Mouse (Mus musculus): ENCODE measurements around the gene Olfr992. TPM values are rescaled to one million over a fixed set of nuclear protein-coding genes. Genes with fewer than 3 reads are reported as not detected.
"Not testable (repeated sequence)": the region's sequence is repeated elsewhere in the genome, so short reads cannot be mapped to it uniquely, and the experiment has no call there.

Gene Olfr992
- total RNA-seq (2021): not detected
- long read RNA-seq, experiment 1: 0 reads
- long read RNA-seq, experiment 2: 0 reads

- H3K4me3 ChIP-seq: no peak within 1 kb of the TSS
- no peak within 1 kb of the TSS for H3K27ac ChIP-seq
- DNase-seq (ENCODE audit: extremely low spot score in 1 of 2, low spot score in 2 of 2): no peak
- TF ChIP-seq CTCF (IDR thresholded peaks at IDR 0.05): no peak
- intact Hi-C loops (cut with DNase I): no loop called here
Observed at GRCm38 (mm10) chr2:85409369-85409768, at the start of gene Olfr992. Gene Olfr992 (minus strand): TSS chr2:85409469.

DNA sequence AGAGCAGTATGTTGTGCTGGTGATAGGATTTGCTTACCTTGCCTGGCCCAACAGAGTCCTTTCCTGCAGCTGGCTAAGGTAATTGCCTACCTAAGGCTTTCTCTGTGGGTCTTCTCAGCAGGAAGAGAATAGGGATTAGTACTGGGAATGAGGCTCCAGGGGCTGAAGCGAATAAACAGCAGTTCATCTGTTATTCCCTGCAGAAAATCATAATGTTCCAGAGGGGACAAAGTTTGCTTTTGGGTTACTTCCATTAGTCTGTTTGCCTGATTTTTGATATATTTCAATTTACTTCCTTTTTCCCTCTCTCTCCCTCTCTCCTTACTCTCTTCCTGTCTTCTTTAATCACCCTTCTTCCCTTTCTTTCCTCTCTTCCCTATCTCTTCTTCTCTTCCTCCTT lies 34.3 kb upstream of the Olfr992 start, which contains the start of gene Olfr995:
TSS of gene Olfr995 (minus strand) at position 101 of the 400 bp plus-strand sequence.
- no peak for TF ChIP-seq CTCF (IDR thresholded peaks at IDR 0.05)
- no peak within 1 kb of the TSS for H3K27ac ChIP-seq
- intact Hi-C loops (cut with DNase I): no loop called here
- H3K4me3 ChIP-seq: no peak within 1 kb of the TSS
- no peak for DNase-seq (ENCODE audit: extremely low spot score in 1 of 2, low spot score in 2 of 2)

- DNase-seq (ENCODE audit: extremely low spot score in 1 of 2, low spot score in 2 of 2): no peak
- H3K4me3 ChIP-seq: no peak overlapping the region
- H3K27ac ChIP-seq: no peak overlapping the region
- TF ChIP-seq CTCF (IDR thresholded peaks at IDR 0.05): no peak
- intact Hi-C loops (cut with DNase I): no loop called here
Observed at GRCm38 (mm10) chr2:85442546-85442945, 33.3 kb upstream of the Olfr992 start.

- Histone ChIP-seq H3K27ac (no peak within 1 kb of the TSS), H3K4me3 (no peak within 1 kb of the TSS)
- intact Hi-C loops (cut with DNase I): no loop called here
- no peak for DNase-seq (ENCODE audit: extremely low spot score in 1 of 2, low spot score in 2 of 2)
- no peak for TF ChIP-seq CTCF (IDR thresholded peaks at IDR 0.05)
Observed at GRCm38 (mm10) chr2:85436351-85436750, 27.1 kb upstream of the Olfr992 start, which contains the start of gene Olfr994. Gene Olfr994 (minus strand): TSS chr2:85436451.

- TF ChIP-seq CTCF (IDR thresholded peaks at IDR 0.05): no peak
- intact Hi-C loops (cut with DNase I): loop anchor here (10.0 kb wide), 1 partner anchor 141 kb away; no protein-coding TSS in a partner anchor
- Histone ChIP-seq H3K27ac (peak overlapping the region; percentile 30; the same call in 1 of the 2 replicates), H3K4me3 (no peak overlapping the region)
- no peak for DNase-seq (ENCODE audit: extremely low spot score in 1 of 2, low spot score in 2 of 2)
Observed at GRCm38 (mm10) chr2:85425893-85426292, 16.6 kb upstream of the Olfr992 start.

GRCm38 (mm10) chr2:85414777-85415176 lies 5.5 kb upstream of the Olfr992 start, which contains the start of gene Olfr993:
Gene Olfr993 (minus strand): TSS chr2:85414877.
- Histone ChIP-seq H3K4me3 (no peak within 1 kb of the TSS), H3K27ac (no peak within 1 kb of the TSS)
- TF ChIP-seq CTCF (IDR thresholded peaks at IDR 0.05): no peak
- intact Hi-C loops (cut with DNase I): no loop called here
- no peak for DNase-seq (ENCODE audit: extremely low spot score in 1 of 2, low spot score in 2 of 2)

DNA sequence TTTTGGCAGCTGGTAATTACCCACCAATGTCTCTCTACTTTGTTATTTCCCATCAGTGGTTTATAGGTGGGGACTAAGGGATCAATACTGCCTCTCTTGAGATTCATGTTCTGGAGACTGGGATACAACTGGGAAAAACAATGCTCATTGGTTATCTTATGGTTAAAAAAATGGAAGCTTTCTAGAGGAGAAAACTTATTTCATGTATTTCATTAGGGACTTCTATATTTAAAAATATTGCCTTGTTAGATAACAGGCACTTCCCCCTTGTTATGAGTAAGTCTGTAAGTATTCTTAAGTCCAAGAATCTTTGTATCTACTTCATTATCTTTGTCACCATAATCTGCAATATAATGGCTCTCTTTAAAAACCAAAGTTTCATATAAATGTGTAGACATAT lies 46.1 kb downstream of the Olfr992 start, which contains the start of gene Olfr988:
TSS of gene Olfr988 (minus strand) at position 101 of the 400 bp plus-strand sequence.
- H3K27ac ChIP-seq; DNase-seq (ENCODE audit: extremely low spot score in 1 of 2, low spot score in 2 of 2); intact Hi-C loops (cut with DNase I); H3K4me3 ChIP-seq: not testable (repeated sequence)

Other genes with a start within 250 kb of the Olfr992 start
- 10 to 100 TPM; 32.8 to 36.5 TPM for gene Lrrc55, start 212.3 kb downstream of the Olfr992 start, total RNA-seq (2021)
- not detected for gene Olfr987, start 70.2 kb downstream of the Olfr992 start, total RNA-seq (2021)
- gene Olfr988, start 46.2 kb downstream of the Olfr992 start, total RNA-seq (2021): not detected
- not detected for gene Olfr993, start 5.4 kb upstream of the Olfr992 start, total RNA-seq (2021)
- not detected for gene Olfr994, start 27.0 kb upstream of the Olfr992 start, total RNA-seq (2021)
- gene Olfr995, start 34.2 kb upstream of the Olfr992 start, total RNA-seq (2021): not detected
- not detected for gene 4833423E24Rik, start 109.6 kb upstream of the Olfr992 start, total RNA-seq (2021)
- not detected for gene Olfr996, start 169.7 kb upstream of the Olfr992 start, total RNA-seq (2021)
- gene Olfr998, start 179.5 kb upstream of the Olfr992 start, total RNA-seq (2021): not detected
- not detected for gene Olfr1000, start 202.4 kb upstream of the Olfr992 start, total RNA-seq (2021)
- gene Olfr1002, start 241.2 kb upstream of the Olfr992 start, total RNA-seq (2021): not detected